Mouse (Mus musculus) yolk sac, embryonic 10.5 days (tissue): ENCODE results near the gene Zfp82.
"Not testable (repeated sequence)": the region's sequence is repeated elsewhere in the genome, so short reads cannot be mapped to it uniquely, and the experiment has no call there.

Experiments
- DNase-seq: peaks from one replicate; pipeline ENCODE4 v3.0.0-alpha.2; 2017; ENCODE audit warnings: low spot score

Gene Zfp82

DNA sequence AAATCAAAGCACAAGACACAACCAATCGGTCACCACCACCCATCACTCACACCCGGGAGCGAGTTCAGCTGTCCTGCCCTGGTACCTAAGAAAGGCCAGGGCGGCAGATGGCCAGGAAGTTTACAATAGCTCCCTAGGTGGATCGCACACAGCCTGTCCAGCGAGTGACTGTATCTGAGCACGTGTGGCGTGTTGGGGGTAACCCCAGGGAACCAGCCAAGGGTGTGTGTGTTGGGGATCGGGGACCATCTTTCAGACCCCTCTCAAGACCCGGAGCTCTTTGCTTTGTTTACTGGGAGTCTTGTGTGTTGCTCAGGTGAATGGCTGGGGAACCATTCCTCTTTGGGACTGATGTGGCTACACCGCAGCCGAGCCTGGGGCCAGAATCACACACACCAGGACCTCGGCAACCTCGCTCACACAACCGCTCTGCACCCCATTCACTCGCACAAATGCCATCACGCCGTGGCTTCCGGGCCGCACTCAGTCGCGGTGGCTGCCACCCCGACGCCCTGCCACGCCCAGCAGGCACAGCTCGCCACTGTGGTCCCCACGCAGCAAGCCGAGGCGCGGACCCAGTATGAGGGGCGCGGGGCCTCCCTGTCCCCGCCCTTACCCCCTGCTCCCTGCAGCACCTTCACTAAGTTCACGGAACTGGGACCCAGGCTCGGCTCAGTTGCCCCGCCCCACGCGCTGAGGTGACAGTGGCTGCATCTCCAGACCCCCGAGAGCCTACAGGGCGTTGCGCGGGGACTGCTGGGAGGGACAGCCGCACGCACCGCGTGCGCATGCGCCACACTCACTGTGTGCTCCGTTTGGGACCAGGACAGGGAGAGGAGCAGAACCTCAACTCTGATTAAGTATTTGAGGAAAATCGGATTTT lies at the start of gene Zfp82:
Zfp82 (minus strand) TSS at position 755 of the 883 bp plus-strand sequence.
- DNase-seq = peak; percentile 80

DNA sequence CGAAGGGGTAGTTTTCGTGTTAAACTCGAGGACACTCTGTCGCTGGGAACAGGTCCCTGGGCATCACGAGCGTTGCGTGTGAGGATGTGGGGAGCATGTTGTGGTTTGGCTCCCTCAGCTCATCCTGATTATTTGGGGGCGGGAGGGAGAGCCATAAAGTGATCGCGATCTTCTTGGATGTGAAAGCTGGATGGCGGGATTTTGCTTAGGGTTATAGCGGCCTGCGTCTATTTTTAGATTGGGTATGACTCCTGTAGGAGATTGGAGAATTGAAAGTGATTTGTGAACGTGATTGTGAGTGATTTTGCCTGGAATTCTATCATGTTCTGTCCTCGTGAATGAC lies 49.5 kb upstream of the Zfp82 start:
- DNase-seq = no peak

DNA sequence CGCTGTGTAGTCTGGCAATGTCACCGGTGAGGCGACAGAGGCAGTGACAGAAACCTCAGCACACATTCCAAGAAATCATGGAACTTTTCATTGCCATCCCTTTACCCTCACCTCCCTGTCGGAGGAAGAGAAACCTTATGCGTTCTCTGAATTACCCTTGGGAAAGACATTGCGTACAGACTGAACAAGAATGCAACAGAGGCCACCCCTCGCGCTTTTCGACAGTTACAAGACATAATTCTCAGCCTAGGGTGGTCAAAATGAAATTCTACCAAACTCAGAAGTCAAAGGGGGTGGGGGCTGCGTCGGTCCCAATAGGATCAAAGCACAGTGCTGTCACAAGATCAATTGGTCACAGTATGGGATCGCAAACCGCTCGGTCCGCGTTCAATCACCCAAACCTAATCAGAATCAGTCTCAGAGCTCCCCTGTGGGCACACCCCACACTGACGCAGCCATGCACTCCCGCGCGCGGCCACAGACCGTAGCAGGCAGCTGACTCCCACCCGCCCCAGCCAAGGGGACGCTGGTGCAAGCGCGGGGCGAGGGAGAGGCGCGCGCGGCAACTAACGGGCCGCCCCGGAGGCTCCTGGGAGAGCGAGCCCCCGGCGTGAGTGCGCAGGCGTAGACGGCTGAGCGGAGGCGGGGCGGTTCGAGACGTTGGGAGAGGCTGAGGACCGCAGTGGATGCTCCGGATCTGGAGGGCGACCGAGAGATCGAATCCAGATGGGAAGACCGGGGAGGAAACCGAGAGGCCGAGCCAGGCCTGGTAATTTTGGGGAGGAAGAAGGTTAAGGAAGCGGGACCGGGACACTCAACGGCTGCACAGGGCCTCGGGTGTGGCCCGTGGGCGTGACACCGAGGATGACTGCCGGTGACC lies 48.8 kb upstream of the Zfp82 start, which contains the start of gene Zfp382:
Zfp382 (plus strand) TSS at position 635 of the 880 bp plus-strand sequence.
- peak; percentile 90 for DNase-seq

DNA sequence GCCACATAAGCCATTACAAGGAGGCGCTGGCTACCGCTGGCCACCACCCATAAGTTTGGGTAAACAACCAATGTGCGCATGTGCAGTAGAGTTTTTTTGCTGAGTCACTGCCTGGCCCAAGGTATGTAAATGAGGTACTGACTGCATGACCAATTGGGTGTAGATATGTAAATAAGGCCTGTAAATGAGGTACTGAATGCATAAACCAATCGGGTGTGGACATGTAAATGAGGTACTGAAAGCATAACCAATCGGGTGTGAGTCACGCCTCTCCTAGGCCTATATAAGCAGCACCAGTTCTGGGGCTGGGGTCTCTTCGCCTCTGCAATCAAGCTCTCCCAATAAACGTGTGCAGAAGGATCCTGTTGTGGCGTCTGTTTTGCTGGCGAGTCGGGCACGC lies 45.2 kb upstream of the Zfp82 start:
- DNase-seq = not testable (repeated sequence)

DNA sequence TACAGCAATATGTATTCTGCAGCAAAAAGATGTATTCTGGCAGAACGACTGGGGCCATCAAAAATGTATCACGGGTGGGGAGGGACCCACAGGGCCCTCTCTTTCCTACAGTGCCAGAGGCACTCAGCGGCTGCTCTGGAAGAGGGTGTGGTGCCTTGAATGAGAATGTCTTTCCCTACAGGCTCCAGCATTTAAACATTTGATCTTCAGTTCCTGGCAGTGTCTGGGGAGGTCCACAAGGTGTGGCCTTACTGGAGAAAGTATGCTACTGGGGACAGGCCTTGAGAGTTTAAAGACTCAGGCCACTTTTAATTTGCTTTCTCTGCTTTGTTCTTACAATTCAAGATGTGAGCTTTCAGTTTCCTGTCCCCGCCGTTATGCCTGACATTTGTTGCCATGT lies 43.4 kb upstream of the Zfp82 start:
- no peak for DNase-seq

DNA sequence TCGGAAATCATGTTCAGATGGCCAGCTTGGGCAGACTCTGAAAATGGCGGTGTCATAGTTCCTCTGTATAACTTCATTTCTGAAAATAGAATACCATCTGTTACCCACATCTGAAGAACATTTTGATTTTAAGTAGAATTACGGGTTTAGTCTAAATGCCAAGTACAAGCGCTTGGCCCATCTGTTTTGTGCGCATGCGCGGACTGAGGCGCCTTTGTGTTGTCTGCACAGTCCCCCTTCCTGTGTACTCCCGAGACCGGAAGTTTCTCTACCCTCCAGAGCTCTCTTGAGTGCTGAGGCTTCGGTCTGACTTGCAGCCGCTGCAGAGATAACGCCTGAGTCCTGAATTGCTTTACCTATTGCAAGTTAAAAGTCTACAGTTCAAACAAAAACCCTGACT lies 26.6 kb upstream of the Zfp82 start:
- DNase-seq = peak; percentile 31

DNA sequence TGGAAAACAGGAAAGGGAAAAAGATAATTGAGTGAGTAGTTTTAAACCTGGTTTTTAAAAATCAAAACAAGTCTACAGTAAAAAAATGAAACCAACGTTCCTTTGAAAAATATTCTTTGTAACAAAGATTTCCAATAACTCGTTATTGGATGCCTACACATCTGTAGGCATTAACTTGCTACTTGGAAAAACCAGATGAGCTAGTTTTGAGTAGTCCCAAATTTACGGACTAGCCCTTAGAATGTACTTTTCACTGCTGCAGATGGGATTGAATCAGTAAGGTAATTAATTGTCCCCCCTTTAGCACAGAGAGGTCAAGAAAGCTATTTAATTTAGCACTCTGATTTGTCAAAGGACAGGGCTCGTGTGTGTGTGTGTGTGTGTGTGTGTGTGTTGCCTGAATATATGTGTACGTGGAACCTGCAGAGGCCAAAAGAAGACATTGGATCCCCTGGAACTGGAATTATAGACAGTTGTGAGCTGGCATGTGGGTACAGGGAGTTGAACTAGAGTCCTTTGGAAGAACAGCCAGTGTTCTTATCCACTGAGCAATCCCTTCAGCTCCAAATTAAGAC lies 22.9 kb upstream of the Zfp82 start:
- peak; percentile 29 for DNase-seq

DNA sequence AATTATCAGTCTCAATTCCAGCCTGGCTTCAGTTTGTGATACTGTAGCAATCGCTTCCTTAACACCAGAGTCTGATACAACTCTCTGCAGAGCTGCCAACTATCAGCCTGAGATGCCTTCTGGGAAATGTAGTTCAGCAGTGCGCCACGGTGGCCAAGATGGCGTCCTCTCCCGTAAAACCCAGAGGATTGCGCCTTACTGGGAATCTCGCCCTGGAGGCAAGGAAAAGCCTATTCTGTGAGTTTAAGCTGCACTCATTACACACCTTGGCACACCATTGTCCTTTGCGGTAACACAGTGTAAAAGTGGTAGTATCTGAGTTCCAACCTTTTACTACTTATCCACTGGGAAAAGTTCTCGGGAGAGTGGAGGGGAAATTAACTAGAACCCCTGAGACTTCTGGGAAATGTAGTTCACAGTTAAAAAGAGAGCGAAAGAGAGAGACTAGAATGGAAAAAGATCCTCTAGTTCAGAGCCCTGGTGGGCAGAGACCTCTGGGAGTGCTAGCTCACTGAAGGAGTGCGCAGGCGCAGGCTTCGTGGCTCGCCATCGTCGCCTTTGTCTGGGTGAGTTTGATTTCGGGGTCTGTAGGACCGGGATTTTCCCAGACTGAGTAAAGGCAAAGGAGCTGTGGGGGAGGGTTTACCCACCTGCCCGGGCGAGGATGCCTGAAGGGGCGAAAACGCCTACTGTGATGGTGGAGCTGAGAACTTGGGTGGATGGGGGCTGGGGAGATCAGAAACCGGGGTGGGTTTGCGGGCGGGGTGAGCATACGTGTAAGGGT lies 22.1 kb upstream of the Zfp82 start, which contains the start of gene Zfp260:
Zfp260 (plus strand) TSS at position 132 of the 784 bp plus-strand sequence.
- DNase-seq = peak; percentile 93

DNA sequence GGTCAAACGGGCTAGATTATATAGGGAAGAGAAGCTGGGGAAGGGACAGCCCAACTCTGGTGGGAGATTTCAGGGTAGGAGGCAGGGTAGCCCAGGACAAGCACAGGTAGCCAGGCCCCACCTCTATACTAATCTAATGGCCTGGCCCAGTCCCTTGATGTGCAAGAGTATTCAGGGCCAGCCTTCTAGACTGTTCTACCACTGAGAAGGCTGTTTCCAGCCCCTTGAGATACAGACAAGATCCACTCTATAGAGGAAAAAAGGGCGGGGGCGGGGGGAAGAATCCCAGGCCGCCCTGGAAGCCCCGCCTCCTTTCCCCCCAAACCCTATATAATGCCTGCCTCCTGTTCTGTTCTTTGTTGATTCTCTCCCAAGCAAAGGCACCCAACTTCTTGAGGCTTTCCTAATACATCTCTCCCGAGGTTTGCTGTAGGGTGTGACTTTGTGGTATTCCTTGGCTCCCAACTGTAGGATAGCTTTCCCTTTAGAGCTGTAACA lies 21.3 kb upstream of the Zfp82 start:
- no peak for DNase-seq

DNA sequence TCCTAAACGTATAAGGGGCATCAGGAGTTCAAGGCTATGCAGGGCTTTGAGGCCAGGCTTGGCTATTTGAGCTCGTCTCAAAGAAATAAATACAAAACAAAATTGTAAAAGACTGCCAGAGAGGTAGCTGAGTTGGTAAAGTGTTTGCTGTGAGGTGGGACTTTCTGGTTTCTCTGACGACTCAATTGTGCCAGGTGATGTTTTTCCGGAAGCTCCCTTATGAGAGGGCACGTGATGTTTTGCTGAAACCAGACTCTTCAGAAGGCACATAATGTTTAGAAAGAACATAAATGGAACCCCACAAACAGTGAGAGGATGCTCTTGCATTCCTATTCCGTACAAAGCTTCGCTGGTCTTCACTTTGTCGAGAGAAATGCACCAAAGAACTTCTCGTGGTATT lies 20.0 kb upstream of the Zfp82 start:
- no peak for DNase-seq

DNA sequence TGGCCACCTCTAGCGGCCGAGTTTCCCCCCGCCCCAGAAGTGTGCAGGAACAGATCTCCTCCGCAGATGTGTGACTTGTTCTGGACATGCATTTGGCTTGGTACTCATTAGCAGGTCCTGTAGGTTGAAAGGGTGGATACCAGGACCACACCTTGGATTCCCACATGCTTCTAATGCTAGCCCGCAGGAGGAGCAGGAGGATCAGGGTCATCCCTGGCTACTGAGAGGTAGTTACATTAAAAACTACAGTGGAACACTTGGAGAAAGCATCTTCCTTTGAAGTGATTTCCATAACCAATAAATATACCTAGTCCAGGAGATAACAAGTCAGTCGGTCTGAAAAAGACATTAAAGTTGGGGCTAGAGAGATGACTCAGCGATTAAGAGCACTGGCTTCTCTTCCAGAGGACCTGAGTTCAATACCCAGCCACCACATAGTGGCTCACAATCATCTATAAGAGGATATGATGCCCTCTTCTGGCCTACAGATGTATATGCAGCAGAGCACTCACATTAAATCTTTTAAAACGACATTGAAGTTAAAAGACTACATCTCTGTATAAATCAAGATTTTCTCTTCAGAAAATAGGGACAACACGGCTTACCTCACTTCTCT lies 18.4 kb upstream of the Zfp82 start:
- DNase-seq = peak; percentile 40

DNA sequence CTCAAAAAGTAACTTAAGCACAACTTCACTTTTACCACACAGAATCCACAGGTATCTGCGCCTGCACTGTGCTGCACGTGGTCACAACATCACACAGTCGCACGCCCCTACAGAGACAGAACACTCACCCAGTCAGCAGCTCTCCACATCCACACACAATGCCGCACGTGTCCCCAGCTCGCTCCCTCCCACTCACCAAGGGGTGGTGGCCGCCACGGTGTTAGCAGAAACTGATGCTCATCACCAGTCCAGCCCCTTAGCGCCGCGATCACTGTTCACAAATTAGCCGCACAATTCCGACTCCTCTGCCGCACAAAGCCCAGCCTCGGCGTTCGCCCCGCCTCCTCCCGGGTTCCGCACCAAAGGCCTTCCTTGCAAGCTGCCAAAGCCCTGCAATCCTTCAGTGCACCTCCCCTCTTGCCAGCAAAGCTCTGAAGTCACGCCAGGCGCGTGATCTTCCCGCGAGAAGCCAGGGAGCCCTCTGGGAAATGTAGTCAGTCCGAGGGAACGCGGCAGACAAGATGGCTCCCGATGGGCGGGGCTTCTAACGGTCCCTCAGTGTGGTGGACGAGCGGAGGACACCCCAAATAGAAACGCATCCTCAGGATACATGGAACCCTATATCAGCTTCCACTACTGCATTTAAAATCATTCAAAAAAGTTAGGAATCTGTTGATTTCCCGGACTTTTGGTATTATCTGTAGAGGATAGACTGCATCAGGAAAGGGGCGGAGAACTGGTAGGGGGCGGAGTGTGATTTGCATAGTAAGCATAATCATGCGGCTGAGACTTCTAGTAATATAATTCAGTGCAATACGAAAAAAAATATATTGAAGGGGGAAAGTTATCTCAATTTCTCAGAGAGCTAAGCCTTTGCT lies 17.6 kb upstream of the Zfp82 start, which contains the start of the genes Gm26920 and Zfp566:
Gm26920 (minus strand) TSS at position 319 of the 878 bp plus-strand sequence.
Zfp566 (minus strand) TSS at position 436 of the 878 bp plus-strand sequence.
- DNase-seq = peak; percentile 99

DNA sequence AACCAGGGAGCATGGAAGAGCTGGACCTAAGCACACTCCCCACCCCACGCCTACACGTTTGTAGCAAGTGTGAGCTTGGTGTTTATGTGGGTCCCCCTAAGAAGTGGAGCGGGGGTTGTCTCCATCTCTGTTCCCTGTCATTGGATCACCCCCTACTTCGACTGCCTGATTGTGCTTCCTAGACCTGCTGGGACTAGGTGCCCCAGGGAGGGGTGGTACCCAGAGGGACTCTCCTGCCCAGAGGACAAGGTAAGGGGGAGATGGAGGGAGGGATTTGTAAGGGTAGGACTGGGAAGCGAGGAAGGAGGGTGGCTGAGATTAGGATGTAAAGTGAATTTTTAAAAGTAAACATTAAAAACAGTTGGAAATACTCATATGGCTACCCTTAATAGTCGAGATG lies 16.7 kb upstream of the Zfp82 start:
- DNase-seq = no peak

DNA sequence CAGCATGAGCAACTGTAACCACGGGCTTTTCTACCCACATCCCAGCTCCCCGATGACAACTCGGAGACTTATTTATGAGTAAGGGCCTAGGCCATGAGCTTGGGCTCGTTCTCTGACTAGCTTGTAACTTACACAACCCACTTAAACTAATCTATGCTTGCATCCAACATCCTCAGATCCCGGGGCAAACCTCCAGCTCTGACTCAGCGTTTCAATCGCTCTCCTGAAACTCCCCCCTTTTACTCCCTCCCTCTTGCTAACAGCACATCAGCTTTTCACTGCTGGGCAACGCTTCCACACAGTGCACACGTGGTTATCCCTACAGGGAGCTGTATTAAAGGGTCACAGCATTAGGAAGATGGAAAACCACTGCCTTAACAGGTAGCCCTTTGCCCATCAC lies 13.8 kb upstream of the Zfp82 start:
- DNase-seq = no peak

DNA sequence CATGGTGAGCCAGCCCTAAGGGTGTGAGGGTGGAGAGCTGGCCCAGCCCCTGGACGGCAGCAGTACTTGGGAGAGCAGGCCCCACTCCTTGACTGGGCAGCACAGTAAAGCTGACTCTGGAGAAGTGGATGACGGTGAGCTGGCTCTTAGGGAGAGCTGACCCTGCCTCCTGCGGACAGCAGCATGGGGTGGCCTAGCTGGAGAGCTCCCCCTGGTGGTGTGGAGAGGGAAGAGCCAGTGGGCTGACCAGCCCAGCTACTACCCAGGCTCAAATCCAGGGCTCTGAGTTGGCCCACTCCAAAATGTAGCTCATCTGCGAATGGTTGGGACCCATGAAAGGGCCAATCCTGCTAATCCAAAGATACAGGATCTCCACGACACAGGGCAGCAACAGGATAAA lies 8.1 kb downstream of the Zfp82 start:
- no peak for DNase-seq

DNA sequence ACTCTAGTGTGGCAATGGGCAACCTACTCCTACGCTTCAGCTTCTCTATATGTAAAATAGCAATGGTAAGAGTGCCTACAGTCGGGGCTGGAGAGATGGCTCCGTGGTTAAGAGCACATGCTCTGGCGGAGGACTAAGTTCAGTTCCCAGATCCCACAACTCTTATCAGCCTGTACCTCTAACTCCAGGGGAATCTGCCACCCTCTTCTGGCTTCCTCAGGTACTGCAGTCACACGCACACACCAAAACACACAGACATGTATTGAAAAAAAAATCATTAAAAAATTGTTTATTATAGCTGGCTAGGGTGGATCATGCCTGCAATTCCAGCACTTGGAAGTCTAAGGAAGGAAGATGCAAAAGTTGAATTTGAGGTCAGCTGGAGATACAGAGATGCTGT lies 10.2 kb downstream of the Zfp82 start:
- no peak for DNase-seq

DNA sequence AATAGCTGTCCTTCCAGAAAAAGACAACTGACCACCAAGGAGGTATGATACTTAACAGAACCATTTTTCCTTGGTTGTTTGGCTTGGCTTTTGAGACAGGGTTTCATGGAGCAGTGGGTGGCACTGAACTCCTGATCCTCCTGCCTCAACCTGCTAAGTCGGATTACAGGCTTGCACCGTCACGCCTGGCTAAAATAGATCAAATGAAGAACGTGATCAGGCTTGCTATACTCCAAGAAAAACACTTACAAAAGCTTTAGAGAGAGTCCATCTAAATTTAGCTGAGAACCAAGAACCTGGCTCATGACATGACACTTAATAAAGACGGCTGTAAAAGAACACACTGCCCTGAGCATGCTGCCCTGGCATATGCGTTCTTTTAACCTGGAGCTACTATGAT lies 12.4 kb downstream of the Zfp82 start:
- no peak for DNase-seq

DNA sequence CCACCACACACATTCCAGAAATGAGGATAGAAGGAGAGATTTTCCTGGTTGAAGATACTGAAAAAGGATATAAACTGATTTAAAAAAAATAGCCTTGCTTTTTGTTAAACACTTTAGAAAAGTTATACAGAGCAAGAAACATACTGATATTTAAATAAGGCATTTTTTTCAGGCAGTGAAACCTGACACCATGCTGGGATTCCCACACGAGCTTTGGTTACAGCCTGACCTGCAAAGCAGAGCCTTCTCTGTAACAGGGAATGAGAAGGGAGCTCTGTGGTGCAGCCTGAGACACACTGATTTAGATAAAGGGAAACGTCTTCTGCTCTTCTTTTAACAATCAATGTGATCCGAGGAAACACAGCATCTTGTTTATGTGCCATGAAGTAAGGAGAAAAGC lies 19.1 kb downstream of the Zfp82 start:
- DNase-seq = no peak

DNA sequence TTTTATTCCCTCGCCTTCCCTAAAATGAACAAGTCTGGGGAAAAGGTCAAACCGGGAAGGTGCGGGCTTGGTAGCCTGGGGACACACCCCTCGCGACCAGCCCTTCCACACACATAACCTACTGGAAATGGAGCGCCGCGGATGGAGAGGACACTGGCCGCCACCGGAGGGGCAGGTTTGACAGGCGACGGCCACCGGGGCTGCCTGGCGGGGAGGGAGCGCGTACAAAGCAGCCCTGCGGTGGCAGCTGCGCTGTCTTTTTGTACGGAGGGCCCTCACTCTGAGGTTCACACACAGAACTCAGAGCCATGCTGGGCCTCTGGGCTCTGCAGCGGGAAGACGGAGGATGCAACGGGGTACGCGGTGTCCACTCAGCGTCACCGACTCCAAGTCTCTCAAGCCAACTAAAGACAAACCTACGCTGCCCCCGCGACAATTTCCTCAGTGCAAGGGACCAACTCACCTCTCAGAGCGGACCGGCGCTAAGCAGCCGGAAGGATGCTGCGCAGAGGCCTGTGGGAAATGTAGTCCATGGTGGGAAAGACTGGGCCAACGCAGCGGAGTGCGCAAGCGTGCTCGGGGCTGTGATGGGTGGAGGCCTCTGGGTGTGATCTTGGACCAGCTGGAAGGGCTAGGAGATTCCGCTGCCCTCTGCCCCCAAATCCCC lies 21.7 kb downstream of the Zfp82 start, which contains the start of gene Zfp14:
Zfp14 (minus strand) TSS at position 499 of the 667 bp plus-strand sequence.
- DNase-seq = peak; percentile 88
